Mouse (Mus musculus): Measurements from ENCODE around the gene Zfp423.

DNA sequence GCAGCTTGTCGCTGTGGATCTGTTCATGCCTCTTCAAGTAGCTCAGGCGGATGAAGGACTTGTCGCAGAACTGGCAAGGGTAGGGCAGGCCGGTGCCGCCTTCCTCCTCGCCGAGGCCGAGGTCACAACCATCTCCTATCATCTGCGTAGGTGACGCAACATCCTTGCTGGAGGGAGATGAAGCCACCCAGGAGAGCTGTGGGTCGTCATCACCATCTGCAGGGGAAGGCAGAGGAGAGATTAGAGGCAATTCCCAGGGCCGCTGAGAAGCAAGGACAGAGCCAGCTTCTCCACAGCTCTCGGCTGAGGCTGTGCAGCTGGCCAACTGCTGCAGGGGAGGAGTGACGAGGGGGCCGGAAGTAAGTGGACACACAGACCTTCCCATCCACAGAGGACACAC, 176.2 kb downstream of the Zfp423 start:
- TF ChIP-seq POLR2A (IDR thresholded peaks at IDR 0.05; ENCODE audit: borderline replicate concordance, insufficient read depth, low read length) (no peak), CTCF (IDR thresholded peaks at IDR 0.05; ENCODE audit: borderline replicate concordance, insufficient read depth, low read depth, low read length) (no peak)

All from cerebellum, adult 2 months (tissue).